Mouse (Mus musculus) WW6 (cell line): ENCODE results near the gene Gm10424.
"Not testable (repeated sequence)": the region's sequence is repeated elsewhere in the genome, so short reads cannot be mapped to it uniquely, and the experiment has no call there.

Source experiments
- DNase-seq: peaks from one replicate; pipeline ENCODE4 v3.0.0-alpha.2; 2013; ENCODE audit warnings: low read depth, low spot score

The Gm10424 gene

GRCm38 (mm10) chr5:95272668-95273067 is at the start of gene Gm10424:
TSS of gene Gm10424 (minus strand) at chr5:95272768.
- DNase-seq, result not testable (repeated sequence)

- DNase-seq, result not testable (repeated sequence)
Measured at GRCm38 (mm10) chr5:95305611-95306010, 33.0 kb upstream of the Gm10424 start, which contains the start of gene Gm3259. TSS of gene Gm3259 (plus strand) at chr5:95305911.
